Mouse (Mus musculus): ENCODE data around the gene Slx4ip.

The Slx4ip gene

GRCm38 (mm10) chr2:137063829-137064228 lies 172.8 kb downstream of the Slx4ip start:
- no peak for DNase-seq (ENCODE audit: low spot score in 2 of 2)

- no peak for DNase-seq (ENCODE audit: low spot score in 2 of 2)
These were observed 173.5 kb downstream of the Slx4ip start for GRCm38 (mm10) chr2:137064513-137064912.

GRCm38 (mm10) chr2:137067479-137068110 lies 176.6 kb downstream of the Slx4ip start:
- no peak for DNase-seq (ENCODE audit: low spot score in 2 of 2)

GRCm38 (mm10) chr2:137073473-137074312 lies 182.7 kb downstream of the Slx4ip start:
- DNase-seq (ENCODE audit: low spot score in 2 of 2) = no peak

- no peak for DNase-seq (ENCODE audit: low spot score in 2 of 2)
These were observed 183.2 kb downstream of the Slx4ip start for GRCm38 (mm10) chr2:137074313-137074620.

GRCm38 (mm10) chr2:137078771-137079170 lies 187.8 kb downstream of the Slx4ip start:
- no peak for DNase-seq (ENCODE audit: low spot score in 2 of 2)

GRCm38 (mm10) chr2:137079721-137080320 lies 188.8 kb downstream of the Slx4ip start:
- no peak for DNase-seq (ENCODE audit: low spot score in 2 of 2)

- no peak for DNase-seq (ENCODE audit: low spot score in 2 of 2)
These were observed 189.4 kb downstream of the Slx4ip start for GRCm38 (mm10) chr2:137080468-137080867.

GRCm38 (mm10) chr2:137081001-137081400 lies 190.0 kb downstream of the Slx4ip start:
- DNase-seq (ENCODE audit: low spot score in 2 of 2) = no peak

GRCm38 (mm10) chr2:137082896-137083620 lies 192.0 kb downstream of the Slx4ip start:
- peak in 1 of 2 experiments; percentile 3 for DNase-seq (ENCODE audit: low spot score in 2 of 2)

GRCm38 (mm10) chr2:137085257-137085656 lies 194.2 kb downstream of the Slx4ip start:
- no peak for DNase-seq (ENCODE audit: low spot score in 2 of 2)

GRCm38 (mm10) chr2:137086621-137087395 lies 195.8 kb downstream of the Slx4ip start:
- no peak for DNase-seq (ENCODE audit: low spot score in 2 of 2)

GRCm38 (mm10) chr2:137087705-137088104 lies 196.7 kb downstream of the Slx4ip start:
- DNase-seq (ENCODE audit: low spot score in 2 of 2) = no peak

GRCm38 (mm10) chr2:137091766-137092522 lies 200.9 kb downstream of the Slx4ip start:
- DNase-seq (ENCODE audit: low spot score in 2 of 2) = no peak

GRCm38 (mm10) chr2:137092523-137093297 lies 201.7 kb downstream of the Slx4ip start:
- DNase-seq (ENCODE audit: low spot score in 2 of 2) = no peak

GRCm38 (mm10) chr2:137093298-137093630 lies 202.2 kb downstream of the Slx4ip start:
- DNase-seq (ENCODE audit: low spot score in 2 of 2) = no peak

GRCm38 (mm10) chr2:137094301-137094700 lies 203.3 kb downstream of the Slx4ip start:
- no peak for DNase-seq (ENCODE audit: low spot score in 2 of 2)

- DNase-seq (ENCODE audit: low spot score in 2 of 2) = no peak
These were observed 206.0 kb downstream of the Slx4ip start for GRCm38 (mm10) chr2:137096981-137097460.

- no peak for DNase-seq (ENCODE audit: low spot score in 2 of 2)
These were observed 207.4 kb downstream of the Slx4ip start for GRCm38 (mm10) chr2:137098269-137099035.
